Mouse (Mus musculus): ENCODE data around the gene Capn11. TPM values are rescaled to one million over a fixed set of nuclear protein-coding genes. Genes with fewer than 3 reads are reported as not detected.
A peak's percentile ranks its signal among the peaks of the same experiment; 100 is the strongest.

Capn11 gene
- polyA plus RNA-seq, 1 experiment from 2014 or later: 0.59 TPM

DNA sequence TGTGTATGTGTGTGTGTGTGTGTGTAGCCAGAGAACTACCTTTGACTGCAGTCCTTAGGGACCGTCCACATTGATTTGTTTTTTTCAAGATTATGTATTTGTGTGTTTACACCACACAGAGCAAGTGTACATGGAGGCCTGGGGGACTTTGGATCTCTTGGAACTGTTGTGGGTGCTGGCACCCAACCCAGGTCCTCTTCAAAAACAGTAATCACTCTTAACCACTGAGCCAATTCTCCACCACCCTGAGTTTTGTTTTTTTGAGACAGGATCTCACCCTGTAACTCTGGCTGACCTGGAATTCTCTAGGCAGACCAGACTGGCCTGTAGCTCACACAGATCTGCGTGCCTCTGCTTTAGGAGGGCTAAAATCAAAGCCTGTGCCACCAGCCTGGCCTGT, 60.7 kb downstream of the Capn11 start:
- 85% methylated on average over 2 of the region's 2 CpGs for WGBS
- no peak for DNase-seq (ENCODE audit: low spot score)
- H3K27me3 ChIP-seq (ENCODE audit: low read depth, poor library complexity, severe bottlenecking): peaks cover 79% of the 10 kb centered on the region
- H3K4me1 ChIP-seq: peaks cover 83% of the 10 kb centered on the region
- no peak overlapping the region for H3K27ac ChIP-seq
- H3K36me3 ChIP-seq: no peaks in the 10 kb centered on the region
- no peaks in the 10 kb centered on the region for H3K9me3 ChIP-seq (replicated peaks)
- H3K4me3 ChIP-seq: no peak overlapping the region

GRCm38 (mm10) chr17:45597787-45598186, 61.3 kb downstream of the Capn11 start:
- H3K4me1 ChIP-seq: peaks cover 88% of the 10 kb centered on the region
- H3K27me3 ChIP-seq (ENCODE audit: low read depth, poor library complexity, severe bottlenecking): peaks cover 85% of the 10 kb centered on the region
- WGBS: 44% methylated on average over 3 of the region's 3 CpGs
- H3K9me3 ChIP-seq (replicated peaks): no peaks in the 10 kb centered on the region
- no peak overlapping the region for H3K27ac ChIP-seq
- no peak overlapping the region for H3K4me3 ChIP-seq
- peak; percentile 51 for DNase-seq (ENCODE audit: low spot score)
- no peaks in the 10 kb centered on the region for H3K36me3 ChIP-seq

- peak; percentile 67 for DNase-seq (ENCODE audit: low spot score)
- no peak overlapping the region for H3K4me3 ChIP-seq
These were observed 62.3 kb downstream of the Capn11 start for GRCm38 (mm10) chr17:45596631-45597396.

DNA sequence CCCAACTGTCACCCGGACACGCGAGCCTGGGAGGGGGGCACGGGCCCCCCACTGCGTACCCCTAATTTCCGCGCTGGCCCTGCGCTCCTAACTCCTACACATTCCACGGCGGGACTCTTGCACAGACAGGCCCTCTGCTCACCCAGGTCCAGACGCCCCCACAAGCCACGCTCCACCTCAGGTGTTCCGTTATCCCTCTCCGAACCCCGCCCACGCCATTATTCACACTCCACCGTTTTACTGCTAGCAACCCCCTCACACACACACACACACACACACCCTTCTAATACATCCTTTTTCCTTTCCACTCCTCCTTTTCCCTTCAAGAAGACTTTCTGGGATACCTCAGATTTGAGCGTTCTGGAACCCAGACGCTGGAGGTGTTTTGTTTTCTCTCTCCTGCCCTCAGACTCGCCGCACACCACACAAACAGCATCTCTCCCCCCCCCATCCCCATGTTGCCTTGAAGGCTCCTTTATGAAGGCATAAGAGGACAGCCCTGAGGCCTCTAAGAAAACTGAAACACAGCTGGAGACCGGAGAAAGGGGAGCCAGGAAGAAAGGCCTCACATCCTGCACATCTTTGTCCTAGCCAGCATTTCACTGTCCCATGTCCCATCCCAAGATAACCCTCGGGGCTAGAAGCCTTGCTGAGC, 63.3 kb downstream of the Capn11 start:
- peaks cover 92% of the 10 kb centered on the region for H3K4me1 ChIP-seq
- peaks cover 82% of the 10 kb centered on the region for H3K27me3 ChIP-seq (ENCODE audit: low read depth, poor library complexity, severe bottlenecking)
- 4% methylated on average over 23 of the region's 23 CpGs for WGBS
- DNase-seq (ENCODE audit: low spot score): no peak
- H3K27ac ChIP-seq: peak overlapping the region; percentile 81
- H3K9me3 ChIP-seq (replicated peaks): no peaks in the 10 kb centered on the region
- peak overlapping the region; percentile 63 for H3K4me3 ChIP-seq
- no peaks in the 10 kb centered on the region for H3K36me3 ChIP-seq

More at GRCm38 (mm10) chr17:45596631-45597396, 62.3 kb downstream of the Capn11 start:
- Histone ChIP-seq H3K27me3 (ENCODE audit: low read depth, poor library complexity, severe bottlenecking) (peaks cover 87% of the 10 kb centered on the region), H3K27ac (peak overlapping the region; percentile 54), H3K9me3 (replicated peaks) (no peaks in the 10 kb centered on the region), H3K4me1 (peaks cover 92% of the 10 kb centered on the region), H3K36me3 (no peaks in the 10 kb centered on the region)
- WGBS: 30% methylated on average over 11 of the region's 11 CpGs

GRCm38 (mm10) chr17:45594881-45595735, 64.0 kb downstream of the Capn11 start:
- H3K4me3 ChIP-seq: peak overlapping the region; percentile 63
- peaks cover 74% of the 10 kb centered on the region for H3K27me3 ChIP-seq (ENCODE audit: low read depth, poor library complexity, severe bottlenecking)
- H3K9me3 ChIP-seq (replicated peaks): no peaks in the 10 kb centered on the region
- DNase-seq (ENCODE audit: low spot score): peak; percentile 85
- no peaks in the 10 kb centered on the region for H3K36me3 ChIP-seq
- 1% methylated on average over 58 of the region's 58 CpGs for WGBS
- H3K4me1 ChIP-seq: peaks cover 92% of the 10 kb centered on the region
- H3K27ac ChIP-seq: peak overlapping the region; percentile 81

DNA sequence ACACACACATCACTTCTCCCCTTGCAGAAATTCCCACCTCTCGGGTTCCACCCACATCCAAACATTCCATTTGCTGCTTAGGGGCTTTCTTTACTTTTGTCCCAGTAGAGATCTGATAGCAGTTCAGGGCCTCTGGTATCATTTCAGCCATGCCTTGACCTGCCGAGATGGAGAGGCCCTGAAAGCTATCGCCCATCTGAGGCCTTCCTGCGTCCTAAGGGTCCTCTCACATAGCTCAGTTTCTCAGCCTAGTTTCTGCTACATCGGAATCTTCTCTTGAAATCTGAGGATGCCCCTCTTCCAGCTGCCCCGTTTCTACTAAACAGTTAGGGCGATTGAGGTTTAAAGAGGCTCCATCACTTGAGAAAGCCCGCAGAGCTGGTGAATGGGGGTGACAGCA, 64.9 kb downstream of the Capn11 start:
- Histone ChIP-seq H3K4me1 (peaks cover 84% of the 10 kb centered on the region), H3K4me3 (peak overlapping the region; percentile 63), H3K27ac (no peak overlapping the region), H3K27me3 (ENCODE audit: low read depth, poor library complexity, severe bottlenecking) (peaks cover 65% of the 10 kb centered on the region), H3K9me3 (replicated peaks) (no peaks in the 10 kb centered on the region), H3K36me3 (peaks cover 6% of the 10 kb centered on the region)
- no peak for DNase-seq (ENCODE audit: low spot score)
- 49% methylated on average over 8 of the region's 8 CpGs for WGBS

- 24% methylated on average over 8 of the region's 8 CpGs for WGBS
- Histone ChIP-seq H3K27ac (peak overlapping the region; percentile 34; the same call in 1 of the 2 replicates), H3K9me3 (replicated peaks) (no peaks in the 10 kb centered on the region), H3K27me3 (ENCODE audit: low read depth, poor library complexity, severe bottlenecking) (peaks cover 59% of the 10 kb centered on the region), H3K4me1 (peaks cover 80% of the 10 kb centered on the region), H3K4me3 (peak overlapping the region; percentile 63; the same call in 1 of the 2 replicates), H3K36me3 (peaks cover 13% of the 10 kb centered on the region)
- DNase-seq (ENCODE audit: low spot score): no peak
These were observed 65.6 kb downstream of the Capn11 start for GRCm38 (mm10) chr17:45593479-45593878.

GRCm38 (mm10) chr17:45592606-45593431, 66.3 kb downstream of the Capn11 start:
- Histone ChIP-seq H3K4me1 (peaks cover 74% of the 10 kb centered on the region), H3K27me3 (ENCODE audit: low read depth, poor library complexity, severe bottlenecking) (peaks cover 57% of the 10 kb centered on the region), H3K4me3 (peak overlapping the region; percentile 63; the same call in 1 of the 2 replicates), H3K27ac (peak overlapping the region; percentile 72; the same call in 1 of the 2 replicates), H3K9me3 (replicated peaks) (no peaks in the 10 kb centered on the region), H3K36me3 (peaks cover 18% of the 10 kb centered on the region)
- WGBS: 59% methylated on average over 8 of the region's 8 CpGs
- DNase-seq (ENCODE audit: low spot score): no peak

- Histone ChIP-seq H3K27ac (peak overlapping the region; percentile 72; the same call in 1 of the 2 replicates), H3K9me3 (replicated peaks) (no peaks in the 10 kb centered on the region), H3K4me3 (no peak overlapping the region), H3K4me1 (peaks cover 67% of the 10 kb centered on the region), H3K36me3 (peaks cover 24% of the 10 kb centered on the region), H3K27me3 (ENCODE audit: low read depth, poor library complexity, severe bottlenecking) (peaks cover 55% of the 10 kb centered on the region)
- no peak for DNase-seq (ENCODE audit: low spot score)
- WGBS: 52% methylated on average over 16 of the region's 16 CpGs
These were observed 67.2 kb downstream of the Capn11 start for GRCm38 (mm10) chr17:45591701-45592605.

DNA sequence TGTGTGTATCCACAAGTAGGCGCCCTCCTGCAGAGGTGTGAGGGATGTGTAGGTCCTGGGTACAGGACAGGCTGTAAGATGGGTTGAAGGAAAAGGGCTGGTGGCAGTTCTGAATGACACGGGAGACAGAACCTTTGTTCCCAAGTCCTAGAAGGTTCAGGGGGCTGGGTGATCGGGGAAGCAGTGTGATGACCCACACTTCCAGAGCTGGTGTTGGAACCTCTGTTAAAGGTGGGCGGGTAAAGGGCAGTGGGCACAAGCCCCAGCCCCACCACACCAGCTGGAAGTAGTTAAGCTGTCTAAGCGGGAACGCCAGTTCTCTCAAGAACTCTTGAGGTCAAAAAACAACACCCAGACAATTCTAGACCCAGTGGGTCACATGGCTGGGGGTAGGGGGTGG, 68.7 kb downstream of the Capn11 start:
- Histone ChIP-seq H3K36me3 (peaks cover 36% of the 10 kb centered on the region), H3K27ac (peak overlapping the region; percentile 63), H3K27me3 (ENCODE audit: low read depth, poor library complexity, severe bottlenecking) (peaks cover 40% of the 10 kb centered on the region), H3K4me3 (no peak overlapping the region), H3K4me1 (peaks cover 60% of the 10 kb centered on the region), H3K9me3 (replicated peaks) (no peaks in the 10 kb centered on the region)
- DNase-seq (ENCODE audit: low spot score): no peak
- WGBS: 72% methylated on average over 6 of the region's 6 CpGs

DNA sequence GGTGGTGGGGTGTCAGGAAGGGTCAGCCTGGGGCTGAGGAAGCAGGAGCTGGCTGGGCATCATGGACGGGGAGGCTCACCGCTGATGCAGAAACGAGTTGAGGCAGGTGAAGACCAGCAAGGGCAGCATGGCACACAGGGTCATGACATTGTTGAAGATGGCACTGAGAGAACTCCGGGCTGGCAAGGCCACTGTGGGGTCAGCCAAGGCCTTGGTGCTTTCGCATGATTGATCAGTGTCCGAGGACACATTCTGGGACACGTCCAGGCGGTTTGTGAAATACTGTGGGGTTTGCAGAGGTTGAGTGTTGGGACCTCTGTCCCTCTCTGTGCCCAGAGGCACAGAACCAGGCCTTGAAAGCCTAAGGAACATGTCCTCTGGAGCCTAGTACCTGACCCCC, 69.3 kb downstream of the Capn11 start:
- no peak for DNase-seq (ENCODE audit: low spot score)
- Histone ChIP-seq H3K27ac (peak overlapping the region; percentile 63), H3K9me3 (replicated peaks) (no peaks in the 10 kb centered on the region), H3K4me3 (no peak overlapping the region), H3K4me1 (peaks cover 60% of the 10 kb centered on the region), H3K27me3 (ENCODE audit: low read depth, poor library complexity, severe bottlenecking) (peaks cover 34% of the 10 kb centered on the region), H3K36me3 (peaks cover 36% of the 10 kb centered on the region)
- 91% methylated on average over 8 of the region's 8 CpGs for WGBS
